Mouse (Mus musculus) gastrocnemius, postnatal 4 days (tissue): ENCODE results near the gene Riok2. TPM values are rescaled to one million over a fixed set of nuclear protein-coding genes. Genes with fewer than 3 reads are reported as not detected.
A peak's percentile ranks its signal among the peaks of the same experiment; 100 is the strongest.

Experiments
- DNase-seq, 2 experiments: peaks; one replicate each; pipeline ENCODE4 v3.0.0; 2021 to 2022; ENCODE audit warnings: low spot score in 2 of 2, mixed read lengths in 2 of 2
- total RNA-seq, 2 experiments: library from RNA; stranded (reverse); gene quantifications; 2 replicates each; pipeline ENCODE4 v1.2.3; 2021

The Riok2 gene
- total RNA-seq, 2 experiments from 2014 or later, result 16.6 to 17.7 TPM

- DNase-seq, result no peak
These were observed 30.9 kb downstream of the Riok2 start for GRCm38 (mm10) chr17:17404811-17405544.

GRCm38 (mm10) chr17:17405606-17406005, 31.5 kb downstream of the Riok2 start:
- no peak for DNase-seq

- no peak for DNase-seq
These were observed 34.0 kb downstream of the Riok2 start for GRCm38 (mm10) chr17:17408137-17408536.

GRCm38 (mm10) chr17:17408720-17409478, 34.8 kb downstream of the Riok2 start:
- DNase-seq, result no peak

- DNase-seq, result peak in 1 of 2 experiments; percentile 23
These were observed 35.5 kb downstream of the Riok2 start for GRCm38 (mm10) chr17:17409601-17410000.

GRCm38 (mm10) chr17:17411443-17411842, 37.3 kb downstream of the Riok2 start:
- no peak for DNase-seq

- DNase-seq, result no peak
These were observed 38.1 kb downstream of the Riok2 start for GRCm38 (mm10) chr17:17412176-17412575.

- no peak for DNase-seq
These were observed 40.1 kb downstream of the Riok2 start for GRCm38 (mm10) chr17:17414206-17414605.

- no peak for DNase-seq
These were observed 50.6 kb downstream of the Riok2 start for GRCm38 (mm10) chr17:17424609-17425307.

GRCm38 (mm10) chr17:17425308-17425813, 51.3 kb downstream of the Riok2 start:
- DNase-seq, result no peak

GRCm38 (mm10) chr17:17425906-17426305, 51.8 kb downstream of the Riok2 start:
- DNase-seq, result no peak

- DNase-seq, result no peak
These were observed 54.8 kb downstream of the Riok2 start for GRCm38 (mm10) chr17:17428888-17429287.

GRCm38 (mm10) chr17:17433679-17434078, 59.6 kb downstream of the Riok2 start:
- DNase-seq, result no peak

- DNase-seq, result no peak
These were observed 64.6 kb downstream of the Riok2 start for GRCm38 (mm10) chr17:17438576-17439191.

- DNase-seq, result no peak
These were observed 67.9 kb downstream of the Riok2 start for GRCm38 (mm10) chr17:17441876-17442498.

GRCm38 (mm10) chr17:17444297-17444886, 70.3 kb downstream of the Riok2 start:
- no peak for DNase-seq
